Mouse (Mus musculus) E14TG2a.4 (cell line): ENCODE results near the gene Zim1.

ENCODE experiments used
- CTCF ChIP-seq: conservative IDR thresholded peaks from 2 replicates; pipeline ENCODE4 v1.5.1; 2014; ENCODE audit warnings: low read length
- POU5F1 ChIP-seq: IDR thresholded peaks from 2 replicates; pipeline ENCODE4 v1.6.1; 2014; ENCODE audit warnings: low read length, borderline replicate concordance

DNA sequence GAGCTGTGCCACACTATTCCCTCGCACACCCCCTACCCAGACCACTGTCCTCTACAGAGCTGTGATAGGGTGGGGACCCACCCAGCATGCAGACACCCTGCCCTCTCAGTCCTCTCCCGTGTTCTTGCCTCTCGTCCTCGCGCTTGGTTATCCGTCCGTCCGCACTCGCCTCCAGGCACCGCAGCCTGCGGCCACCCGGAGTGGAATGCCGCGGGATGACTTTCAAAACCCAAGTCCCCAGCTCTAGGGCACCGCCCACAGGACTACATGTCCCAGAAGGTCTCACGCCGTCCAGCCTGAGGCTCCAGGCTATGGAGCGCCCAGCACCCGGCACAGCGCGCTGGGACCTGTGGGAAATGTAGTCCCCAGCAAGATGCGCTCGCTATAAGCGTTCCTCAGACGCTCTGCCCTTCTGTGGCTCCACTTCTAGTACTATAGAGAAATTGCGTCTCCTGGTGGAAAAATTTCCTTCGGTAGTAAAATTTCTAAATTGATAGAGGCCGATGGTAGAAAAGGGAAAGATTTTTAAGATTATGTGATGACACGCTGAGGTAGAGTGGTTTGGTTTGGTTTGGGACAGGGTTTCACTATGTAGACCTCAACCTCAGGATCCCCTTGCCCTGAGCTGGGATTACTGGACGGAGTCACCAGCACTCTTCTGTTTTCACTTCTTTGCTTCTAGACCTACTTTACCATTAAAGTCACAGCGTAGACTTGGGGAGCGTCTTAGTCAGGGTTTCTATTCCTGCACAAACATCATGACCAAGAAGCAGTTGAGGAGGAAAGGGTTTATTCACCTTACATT is at the start of gene Zim1:
- TF ChIP-seq CTCF (peak; percentile 14; the same call in 1 of the 2 replicates), POU5F1 (no peak)
